Mouse (Mus musculus): ENCODE data around the gene Arhgef25. TPM values are rescaled to one million over a fixed set of nuclear protein-coding genes. Genes with fewer than 3 reads are reported as not detected.

Gene Arhgef25
- polyA plus RNA-seq, 1 experiment: 10.4 TPM

DNA sequence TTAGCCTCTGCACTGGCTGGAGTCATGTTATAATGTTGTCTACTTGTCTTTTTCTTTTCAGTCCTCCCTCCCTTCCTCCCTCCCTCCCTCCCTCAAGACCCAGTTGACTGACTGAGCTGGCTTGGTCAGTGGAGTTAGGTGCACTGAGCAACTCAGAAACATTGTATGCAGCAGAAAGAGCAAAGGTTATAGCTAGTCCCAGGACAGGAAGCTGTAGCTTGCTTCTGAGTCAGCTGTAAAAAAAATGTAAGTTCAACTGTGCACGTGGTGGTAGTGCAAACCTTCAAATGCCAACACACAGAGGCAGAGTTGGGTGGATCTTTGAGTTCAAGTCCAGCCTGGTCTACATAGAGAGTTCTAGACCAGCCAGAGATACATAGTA lies 24.5 kb upstream of the Arhgef25 start:
- Histone ChIP-seq H3K4me1 (ENCODE audit: control insufficient read depth, insufficient read depth, insufficient read length, low read length) (peaks cover 8% of the 10 kb centered on the region; the same call in 1 of the 2 replicates), H3K4me3 (ENCODE audit: low read depth, low read length) (no peak overlapping the region), H3K27me3 (ENCODE audit: control insufficient read depth, insufficient read depth, low read length) (no peaks in the 10 kb centered on the region), H3K27ac (ENCODE audit: insufficient read depth, low read depth, low read length) (no peak overlapping the region), H3K36me3 (ENCODE audit: control insufficient read depth, insufficient read depth, low read length) (no peaks in the 10 kb centered on the region)
- TF ChIP-seq POLR2A (IDR thresholded peaks at IDR 0.05; ENCODE audit: low read depth, low read length) (no peak), CTCF (IDR thresholded peaks at IDR 0.05; ENCODE audit: extremely low read depth, insufficient read length, insufficient replicate concordance, low read depth, low read length) (no peak)
- 3% methylated on average over 1 of the region's 1 CpGs for WGBS

DNA sequence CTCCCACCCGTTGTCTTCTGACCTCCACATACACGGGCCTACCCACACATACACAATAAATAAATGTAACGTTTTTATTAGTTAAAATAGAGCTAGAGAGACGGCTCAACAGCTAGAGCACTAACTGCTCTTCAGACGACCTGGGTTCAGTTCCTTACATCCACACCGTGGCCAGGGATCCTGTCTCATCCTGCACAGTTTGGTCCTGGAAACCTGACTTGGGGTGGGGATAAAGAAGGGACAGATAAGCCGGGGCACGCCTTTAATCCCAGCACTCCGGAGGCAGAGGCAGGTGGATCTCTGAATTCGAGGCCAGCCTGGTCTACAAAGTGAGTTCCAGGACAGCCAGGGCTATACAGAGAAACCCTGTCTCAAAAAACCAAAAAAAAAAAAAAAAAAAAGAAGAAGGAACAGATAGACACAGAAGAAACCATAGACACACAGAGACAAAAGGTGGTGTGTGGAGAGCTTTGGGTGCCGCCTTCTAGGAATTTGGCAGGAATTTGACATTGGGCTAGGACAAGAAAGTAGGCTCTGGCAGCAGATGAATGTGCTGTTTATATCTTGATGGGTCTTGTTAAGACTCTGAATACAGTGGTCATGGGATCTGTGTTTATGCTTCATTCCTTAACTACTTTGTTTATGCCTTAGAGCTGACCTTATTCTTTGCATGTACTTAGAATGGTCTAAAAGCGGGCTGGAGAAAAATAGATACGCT lies 24.0 kb upstream of the Arhgef25 start:
- WGBS: 83% methylated on average over 13 of the region's 13 CpGs
- no peak overlapping the region for H3K27ac ChIP-seq (ENCODE audit: insufficient read depth, low read depth, low read length)

DNA sequence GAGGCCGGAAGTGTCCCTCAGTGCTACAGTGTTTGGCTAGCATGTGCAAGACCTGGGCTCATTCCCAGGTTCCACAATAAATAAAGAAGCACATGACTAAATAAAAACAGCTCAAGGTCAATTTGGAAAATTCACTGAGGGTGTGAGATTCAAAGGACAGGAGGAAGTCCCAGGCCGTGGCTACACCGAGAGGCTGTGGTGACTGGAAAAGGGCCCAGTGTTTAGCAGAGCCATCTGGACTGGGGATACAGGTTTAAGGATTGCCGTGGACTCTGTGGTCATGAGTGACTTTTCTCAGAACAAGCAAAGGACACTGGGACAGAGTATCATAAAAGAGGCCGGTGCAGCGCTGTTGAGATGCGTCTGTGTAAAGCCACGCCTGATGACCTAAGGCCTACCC lies 23.4 kb upstream of the Arhgef25 start:
- peaks cover 4% of the 10 kb centered on the region for H3K36me3 ChIP-seq (ENCODE audit: control insufficient read depth, insufficient read depth, low read length)
- WGBS: 86% methylated on average over 8 of the region's 8 CpGs
- H3K4me3 ChIP-seq (ENCODE audit: low read depth, low read length): no peak overlapping the region
- no peaks in the 10 kb centered on the region for H3K27me3 ChIP-seq (ENCODE audit: control insufficient read depth, insufficient read depth, low read length)
- no peak overlapping the region for H3K27ac ChIP-seq (ENCODE audit: insufficient read depth, low read depth, low read length)
- TF ChIP-seq POLR2A (IDR thresholded peaks at IDR 0.05; ENCODE audit: low read depth, low read length) (no peak), CTCF (IDR thresholded peaks at IDR 0.05; ENCODE audit: extremely low read depth, insufficient read length, insufficient replicate concordance, low read depth, low read length) (no peak)
- H3K4me1 ChIP-seq (ENCODE audit: control insufficient read depth, insufficient read depth, insufficient read length, low read length): peaks cover 8% of the 10 kb centered on the region; the same call in 1 of the 2 replicates

More for the DNA sequence above, 24.0 kb upstream of the Arhgef25 start:
- H3K36me3 ChIP-seq (ENCODE audit: control insufficient read depth, insufficient read depth, low read length): no peaks in the 10 kb centered on the region
- peaks cover 8% of the 10 kb centered on the region; the same call in 1 of the 2 replicates for H3K4me1 ChIP-seq (ENCODE audit: control insufficient read depth, insufficient read depth, insufficient read length, low read length)
- no peaks in the 10 kb centered on the region for H3K27me3 ChIP-seq (ENCODE audit: control insufficient read depth, insufficient read depth, low read length)
- TF ChIP-seq CTCF (IDR thresholded peaks at IDR 0.05; ENCODE audit: extremely low read depth, insufficient read length, insufficient replicate concordance, low read depth, low read length) (no peak), POLR2A (IDR thresholded peaks at IDR 0.05; ENCODE audit: low read depth, low read length) (no peak)
- no peak overlapping the region for H3K4me3 ChIP-seq (ENCODE audit: low read depth, low read length)

DNA sequence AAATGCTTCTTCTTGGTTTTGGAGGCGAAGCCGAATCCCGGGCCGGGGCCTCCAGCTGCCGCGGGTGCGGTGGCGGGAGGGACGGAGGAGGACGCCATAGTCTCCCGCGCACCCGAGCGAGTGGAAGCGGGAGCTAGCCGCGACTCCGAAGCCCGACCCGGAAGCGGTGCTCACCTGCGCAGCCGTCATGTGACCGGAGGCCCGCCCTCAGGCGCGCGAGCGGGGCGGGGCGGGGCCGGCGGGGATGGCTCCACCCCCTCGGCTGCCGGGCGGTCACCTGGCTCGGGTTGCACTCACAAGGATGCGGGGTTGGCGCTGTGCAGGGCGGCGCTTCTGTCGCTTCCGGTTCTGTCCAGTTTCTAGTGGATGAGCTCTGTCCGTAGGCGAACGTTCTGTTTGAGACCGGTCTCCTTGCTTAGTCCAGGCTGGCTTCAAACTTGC lies 21.6 kb upstream of the Arhgef25 start, which contains the start of gene Pip4k2c:
TSS of gene Pip4k2c (minus strand) at position 172 of the 441 bp plus-strand sequence.
- under 1% methylated on average over 47 of the region's 47 CpGs for WGBS
- H3K4me1 ChIP-seq (ENCODE audit: control insufficient read depth, insufficient read depth, insufficient read length, low read length): peaks cover 8% of the 10 kb centered on the region; the same call in 1 of the 2 replicates
- peak within 1 kb of the TSS; percentile 94 for H3K4me3 ChIP-seq (ENCODE audit: low read depth, low read length)
- H3K36me3 ChIP-seq (ENCODE audit: control insufficient read depth, insufficient read depth, low read length): peaks cover 13% of the 10 kb centered on the region
- TF ChIP-seq CTCF (IDR thresholded peaks at IDR 0.05; ENCODE audit: extremely low read depth, insufficient read length, insufficient replicate concordance, low read depth, low read length): no peak
- TF ChIP-seq POLR2A (IDR thresholded peaks at IDR 0.05; ENCODE audit: low read depth, low read length): no peak
- H3K27me3 ChIP-seq (ENCODE audit: control insufficient read depth, insufficient read depth, low read length): no peaks in the 10 kb centered on the region
- H3K27ac ChIP-seq (ENCODE audit: insufficient read depth, low read depth, low read length): peak within 1 kb of the TSS; percentile 42

DNA sequence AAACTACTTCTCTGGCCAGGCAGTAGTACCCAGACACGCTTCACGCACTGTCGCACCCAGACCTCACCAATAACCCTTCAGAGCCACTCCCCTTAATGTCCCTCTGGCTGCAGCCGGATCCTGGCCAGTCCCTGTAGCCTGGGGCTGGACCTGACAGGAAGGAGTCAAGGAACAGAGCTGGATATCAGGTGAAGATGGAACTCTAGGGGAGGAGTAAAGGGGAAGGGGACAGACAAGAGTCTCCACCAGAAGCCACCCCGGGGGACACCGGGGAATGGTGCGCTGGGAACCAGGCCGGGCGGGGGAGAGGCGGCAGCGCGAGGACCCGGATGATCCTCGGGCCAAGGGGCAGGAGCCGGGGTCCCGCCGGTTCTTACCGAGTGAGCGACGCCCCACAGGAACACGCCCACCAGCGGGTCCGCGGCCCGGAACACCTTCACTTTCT lies 21.1 kb upstream of the Arhgef25 start:
- WGBS: 1% methylated on average over 25 of the region's 25 CpGs
- H3K4me3 ChIP-seq (ENCODE audit: low read depth, low read length): peak overlapping the region; percentile 94
- no peaks in the 10 kb centered on the region for H3K27me3 ChIP-seq (ENCODE audit: control insufficient read depth, insufficient read depth, low read length)
- H3K4me1 ChIP-seq (ENCODE audit: control insufficient read depth, insufficient read depth, insufficient read length, low read length): peaks cover 8% of the 10 kb centered on the region; the same call in 1 of the 2 replicates
- peak; percentile 5; the same call in 1 of the 2 replicates for TF ChIP-seq CTCF (IDR thresholded peaks at IDR 0.05; ENCODE audit: extremely low read depth, insufficient read length, insufficient replicate concordance, low read depth, low read length)
- no peak for TF ChIP-seq POLR2A (IDR thresholded peaks at IDR 0.05; ENCODE audit: low read depth, low read length)
- H3K36me3 ChIP-seq (ENCODE audit: control insufficient read depth, insufficient read depth, low read length): peaks cover 17% of the 10 kb centered on the region
- H3K27ac ChIP-seq (ENCODE audit: insufficient read depth, low read depth, low read length): peak overlapping the region; percentile 42

DNA sequence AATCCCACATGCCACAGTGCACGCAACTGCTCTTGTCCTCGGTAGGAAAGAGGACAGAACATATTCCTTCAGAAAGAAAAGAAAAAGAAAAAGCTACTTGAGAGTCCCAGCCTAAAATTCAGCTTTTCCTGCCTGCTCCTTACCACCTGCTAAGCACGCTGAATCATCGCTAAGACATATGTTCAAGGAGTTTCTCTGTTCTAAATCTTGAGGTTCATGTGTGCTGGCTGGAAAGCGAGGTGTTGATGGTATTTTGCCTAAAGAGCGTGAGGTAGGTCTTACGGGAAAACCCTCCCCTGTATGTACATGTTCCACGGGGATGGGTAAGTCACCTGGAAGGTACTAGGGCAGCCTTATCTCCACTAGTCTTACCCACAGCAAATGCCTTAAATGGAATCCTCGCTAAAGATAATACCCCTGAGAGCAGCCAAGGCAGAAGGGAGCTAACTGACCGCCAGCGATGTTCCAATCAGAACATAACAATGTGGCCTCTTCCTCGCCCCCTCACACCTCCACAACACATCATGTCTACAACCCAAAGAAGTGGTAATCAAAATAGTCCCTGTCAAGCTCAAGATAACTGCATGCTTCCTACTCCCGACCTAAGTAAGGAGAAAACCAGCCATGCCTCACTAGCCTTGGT lies 20.2 kb upstream of the Arhgef25 start:
- Histone ChIP-seq H3K4me1 (ENCODE audit: control insufficient read depth, insufficient read depth, insufficient read length, low read length) (peaks cover 8% of the 10 kb centered on the region; the same call in 1 of the 2 replicates), H3K27ac (ENCODE audit: insufficient read depth, low read depth, low read length) (no peak overlapping the region), H3K36me3 (ENCODE audit: control insufficient read depth, insufficient read depth, low read length) (peaks cover 26% of the 10 kb centered on the region), H3K27me3 (ENCODE audit: control insufficient read depth, insufficient read depth, low read length) (no peaks in the 10 kb centered on the region), H3K4me3 (ENCODE audit: low read depth, low read length) (peak overlapping the region; percentile 94)
- 83% methylated on average over 13 of the region's 13 CpGs for WGBS
- no peak for TF ChIP-seq POLR2A (IDR thresholded peaks at IDR 0.05; ENCODE audit: low read depth, low read length)

DNA sequence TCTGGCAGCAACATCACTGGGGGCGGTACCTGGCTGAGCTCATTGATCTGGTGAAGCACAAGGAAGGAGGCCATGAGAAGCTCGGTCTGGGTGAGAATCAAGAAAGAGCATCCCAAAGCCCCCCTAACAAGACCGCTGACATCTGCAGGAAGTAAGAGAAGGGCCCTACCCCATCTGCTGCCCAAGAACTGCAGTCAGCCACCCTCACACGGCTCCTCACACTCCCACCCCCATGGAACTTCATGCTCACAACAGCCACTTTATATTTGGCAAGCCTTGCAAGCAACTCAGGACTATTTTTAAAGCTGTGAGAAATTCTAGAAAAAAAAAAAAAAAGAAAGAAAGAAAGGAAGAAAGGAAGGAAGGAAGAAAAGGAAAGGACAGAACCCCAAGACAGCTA lies 19.0 kb upstream of the Arhgef25 start:
- Histone ChIP-seq H3K27me3 (ENCODE audit: control insufficient read depth, insufficient read depth, low read length) (no peaks in the 10 kb centered on the region), H3K4me3 (ENCODE audit: low read depth, low read length) (no peak overlapping the region), H3K36me3 (ENCODE audit: control insufficient read depth, insufficient read depth, low read length) (peaks cover 35% of the 10 kb centered on the region), H3K27ac (ENCODE audit: insufficient read depth, low read depth, low read length) (no peak overlapping the region), H3K4me1 (ENCODE audit: control insufficient read depth, insufficient read depth, insufficient read length, low read length) (peaks cover 4% of the 10 kb centered on the region; the same call in 1 of the 2 replicates)
- TF ChIP-seq CTCF (IDR thresholded peaks at IDR 0.05; ENCODE audit: extremely low read depth, insufficient read length, insufficient replicate concordance, low read depth, low read length) (no peak), POLR2A (IDR thresholded peaks at IDR 0.05; ENCODE audit: low read depth, low read length) (no peak)
- WGBS: 75% methylated on average over 4 of the region's 4 CpGs

All from small intestine, adult 2 months (tissue).